Mouse (Mus musculus) WW6 (cell line): ENCODE measurements around the gene Ube2n.
A peak's percentile ranks its signal among the peaks of the same experiment; 100 is the strongest.

ENCODE experiments used
- DNase-seq: peaks from one replicate; pipeline ENCODE4 v3.0.0-alpha.2; 2013; ENCODE audit warnings: low read depth, low spot score

Ube2n gene

DNA sequence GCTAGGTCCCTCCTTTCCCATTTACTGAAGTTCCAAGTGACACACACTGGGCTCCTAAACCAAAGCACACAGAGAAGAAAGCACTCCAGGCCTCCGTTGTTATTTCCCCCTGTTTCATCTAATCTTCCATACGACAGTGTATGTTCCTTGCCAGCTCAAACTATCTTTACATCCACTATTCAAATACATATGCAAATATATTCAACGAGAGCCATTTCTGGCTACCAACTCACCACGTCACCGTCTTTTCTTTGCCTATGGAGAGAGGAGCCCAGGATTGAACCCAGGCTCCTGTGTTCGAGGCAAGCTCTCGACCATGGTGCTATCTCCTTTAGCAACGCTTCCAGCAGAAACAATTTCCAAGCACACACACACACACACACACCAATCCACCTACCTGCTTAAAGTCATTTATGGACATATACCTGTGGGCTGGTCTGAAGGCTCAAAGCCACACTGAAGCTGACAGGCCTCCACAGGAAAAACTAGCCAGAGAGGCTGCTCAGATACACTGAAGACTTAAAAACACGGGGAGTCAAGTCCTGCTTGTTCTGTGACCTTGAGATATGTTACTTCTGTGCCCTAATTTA, 45.5 kb downstream of the Ube2n start:
- no peak for DNase-seq

DNA sequence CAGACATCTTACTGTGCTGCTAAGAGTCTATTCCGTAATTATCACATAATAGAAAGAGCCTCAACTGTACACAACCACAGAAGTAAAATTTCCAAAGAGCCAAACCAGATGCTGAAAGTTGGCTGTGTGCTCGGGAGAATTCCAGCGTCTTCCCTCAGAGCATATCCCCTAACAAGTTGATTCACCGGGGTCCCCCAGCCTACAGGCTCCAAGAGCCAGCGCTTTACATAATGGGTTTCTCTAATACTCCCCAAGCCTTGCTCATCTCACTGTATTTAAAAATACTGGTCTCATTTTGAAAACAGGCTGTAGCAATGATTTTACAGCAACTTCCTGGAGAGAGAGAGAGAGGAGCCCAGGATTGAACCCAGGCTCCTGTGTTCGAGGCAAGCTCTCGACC, 46.7 kb downstream of the Ube2n start:
- no peak for DNase-seq

- no peak for DNase-seq
These were observed 47.5 kb downstream of the Ube2n start for GRCm38 (mm10) chr10:95562395-95562794.

DNA sequence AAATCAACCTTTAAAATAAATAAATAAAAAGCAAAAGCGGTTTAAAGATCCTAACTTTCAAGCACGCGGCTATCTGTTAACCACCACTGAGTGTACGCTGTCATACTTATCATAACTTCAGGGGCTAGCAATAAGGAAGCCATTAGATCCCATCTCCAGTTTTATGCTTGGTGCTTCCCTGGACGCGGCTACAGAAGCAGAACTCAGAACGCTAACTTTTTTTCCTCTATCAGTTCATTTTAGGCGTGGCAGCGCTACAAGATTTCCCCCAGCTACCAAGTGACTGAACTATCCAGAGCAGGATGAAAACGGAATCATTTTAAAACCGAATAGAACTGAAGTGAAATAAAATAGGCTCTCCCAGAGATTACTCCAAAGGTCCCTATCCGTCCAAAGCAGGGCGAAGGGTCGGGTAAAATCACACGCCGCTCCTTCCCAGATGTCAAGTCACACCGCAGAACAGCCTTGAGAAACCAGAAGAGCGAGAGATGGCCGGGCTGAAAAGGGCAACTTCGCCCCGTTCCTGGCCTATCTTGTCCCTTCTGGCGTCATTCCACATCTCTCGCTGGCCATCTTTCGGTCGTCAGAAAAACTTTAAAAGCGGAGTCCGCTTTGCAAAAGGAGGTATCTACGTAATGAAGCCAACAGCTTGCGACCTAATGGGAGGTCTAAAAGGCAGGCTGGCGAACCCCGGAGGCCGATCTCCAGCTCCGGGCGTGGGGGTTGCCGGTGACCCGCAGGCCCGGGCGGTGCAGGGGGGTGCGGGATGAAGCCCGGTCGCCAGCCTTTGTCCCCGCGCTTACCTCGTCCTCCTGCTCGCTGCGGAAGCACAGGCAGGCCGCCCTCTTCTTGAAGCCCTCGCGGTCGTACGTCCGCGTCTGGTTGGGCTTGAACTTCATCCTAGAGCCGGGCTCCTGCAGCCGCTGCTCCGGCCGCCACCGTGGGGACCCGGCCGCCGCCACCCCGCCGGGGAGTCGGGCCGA, 48.2 kb downstream of the Ube2n start:
- no peak for DNase-seq

- DNase-seq = peak; percentile 74
These were observed 49.2 kb downstream of the Ube2n start, which contains the start of gene Nudt4 for GRCm38 (mm10) chr10:95563851-95564845. Gene Nudt4, minus strand, starts transcription at chr10:95564146.

GRCm38 (mm10) chr10:95565156-95565854, 50.4 kb downstream of the Ube2n start:
- DNase-seq = no peak

DNA sequence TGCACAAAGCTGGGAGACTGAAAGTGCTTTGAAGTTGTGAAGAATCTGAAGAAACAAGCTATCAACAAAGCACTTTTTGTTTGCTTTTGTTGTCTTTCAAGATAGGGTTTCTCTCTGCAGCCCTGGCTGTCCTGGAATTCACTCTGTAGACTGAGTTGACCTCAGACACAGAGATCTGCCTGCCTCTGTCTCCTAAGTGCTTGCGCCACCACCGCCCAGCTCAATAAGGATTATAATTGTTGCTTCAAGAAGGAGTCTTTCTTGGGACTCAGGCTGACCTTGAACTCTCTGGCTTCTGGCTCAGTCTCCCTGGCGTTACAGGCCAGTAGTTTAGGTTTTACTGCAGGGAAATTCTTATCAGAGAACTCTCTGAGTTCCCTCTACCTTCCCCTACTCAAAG, 51.8 kb downstream of the Ube2n start:
- DNase-seq = no peak

DNA sequence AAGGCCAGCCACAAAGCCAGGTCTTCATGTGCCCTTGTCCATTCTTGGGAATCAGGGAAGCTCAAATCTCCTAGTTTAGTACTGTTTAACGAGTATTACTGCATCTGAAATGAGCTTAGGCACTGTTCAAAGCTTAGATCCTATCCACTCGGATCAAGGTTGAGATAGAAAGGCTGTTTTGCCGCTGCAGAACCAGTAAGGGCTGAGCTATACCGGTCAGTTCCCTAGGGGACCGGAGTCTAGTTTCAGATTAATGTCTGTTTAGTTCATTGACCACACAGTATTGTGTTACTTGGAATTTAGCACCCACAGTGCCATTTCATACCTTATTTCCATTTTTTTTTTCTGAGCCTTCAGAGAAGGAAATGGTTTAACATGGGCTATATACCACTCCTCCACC, 52.6 kb downstream of the Ube2n start:
- no peak for DNase-seq

- DNase-seq = no peak
These were observed 53.1 kb downstream of the Ube2n start for GRCm38 (mm10) chr10:95568016-95568415.

DNA sequence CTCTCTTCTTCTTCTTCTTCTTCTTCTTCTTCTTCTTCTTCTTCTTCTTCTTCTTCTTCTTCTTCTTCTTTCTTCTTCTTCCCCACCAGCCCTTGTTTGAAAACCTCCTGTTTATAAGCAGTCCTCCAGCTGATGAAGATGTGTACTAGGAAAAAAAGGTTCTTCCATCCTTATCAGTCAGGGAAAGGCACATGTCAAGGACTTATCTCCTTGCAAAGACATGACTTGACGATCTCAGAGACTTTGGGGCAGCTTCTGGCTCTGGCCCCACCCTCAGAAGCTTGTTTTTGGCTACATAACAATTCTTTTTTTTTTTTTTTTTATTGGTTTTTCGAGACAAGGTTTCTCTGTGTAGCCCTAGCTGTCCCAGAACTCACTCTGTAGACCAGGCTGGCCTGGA, 54.5 kb downstream of the Ube2n start:
- no peak for DNase-seq

DNA sequence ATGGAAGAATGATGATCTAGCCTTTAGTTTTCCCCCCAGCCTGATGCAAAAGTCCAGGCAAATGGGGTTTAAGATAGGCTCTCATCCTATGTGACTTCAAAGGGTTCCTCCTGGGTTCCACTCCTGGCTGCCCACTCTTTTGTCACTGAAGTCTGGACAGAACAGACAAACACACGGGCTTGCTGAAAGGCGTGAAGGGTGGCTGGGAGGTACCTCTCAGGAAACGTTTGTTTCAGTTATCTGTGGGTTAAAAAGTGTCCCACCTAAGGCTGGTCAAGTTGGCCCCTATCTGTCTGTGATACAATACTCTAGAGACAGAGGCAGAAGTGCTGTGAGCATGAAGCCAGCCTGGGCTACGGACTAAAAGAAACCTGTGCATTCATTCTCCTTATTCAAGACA, 60.0 kb downstream of the Ube2n start:
- DNase-seq = no peak

DNA sequence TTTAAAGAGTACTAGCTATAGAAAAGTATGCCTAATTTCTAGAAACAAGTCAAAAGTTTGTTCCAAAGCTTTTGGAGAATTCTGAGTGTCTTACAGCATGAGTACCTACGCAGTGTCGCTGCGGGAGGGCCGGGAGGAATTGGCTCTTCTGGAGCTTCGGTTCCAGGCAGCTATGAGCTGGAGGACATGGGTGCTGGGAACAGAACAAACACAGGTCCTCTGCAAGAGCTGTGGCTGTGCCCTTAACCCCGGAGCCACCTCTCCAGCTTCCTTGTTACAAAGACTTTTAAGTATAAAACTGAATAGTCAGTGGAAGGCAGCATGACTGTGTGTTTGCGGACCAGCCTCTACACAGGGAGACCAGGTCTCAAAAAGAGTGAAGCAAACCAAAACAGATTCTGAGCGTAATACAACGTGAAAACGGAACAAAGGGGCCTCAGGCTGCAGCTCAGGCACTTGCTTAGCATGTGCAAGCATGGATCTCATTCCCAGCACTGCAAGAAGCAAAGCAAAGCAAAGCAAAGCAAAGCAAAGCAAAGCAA, 61.0 kb downstream of the Ube2n start:
- no peak for DNase-seq

GRCm38 (mm10) chr10:95576876-95577566, 62.1 kb downstream of the Ube2n start:
- DNase-seq = no peak

DNA sequence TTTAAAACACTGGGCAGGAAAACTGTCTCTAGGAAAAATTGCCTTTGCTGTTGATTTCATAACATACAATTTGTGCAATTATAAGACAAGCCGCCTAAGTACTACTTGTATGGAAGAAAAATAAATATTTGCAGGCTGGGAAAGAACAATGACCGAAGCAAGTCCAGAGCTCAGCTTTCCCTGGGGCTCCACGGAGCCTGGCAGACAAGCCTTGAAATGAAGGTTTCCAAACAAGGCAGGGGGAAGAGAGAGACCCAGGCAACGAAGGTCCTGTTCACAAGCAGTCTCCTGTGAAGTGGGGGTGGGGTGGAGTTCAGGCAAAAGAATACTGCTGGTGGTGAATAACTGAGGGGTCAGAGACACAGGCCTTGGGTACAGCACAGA, 62.6 kb downstream of the Ube2n start:
- DNase-seq = no peak

DNA sequence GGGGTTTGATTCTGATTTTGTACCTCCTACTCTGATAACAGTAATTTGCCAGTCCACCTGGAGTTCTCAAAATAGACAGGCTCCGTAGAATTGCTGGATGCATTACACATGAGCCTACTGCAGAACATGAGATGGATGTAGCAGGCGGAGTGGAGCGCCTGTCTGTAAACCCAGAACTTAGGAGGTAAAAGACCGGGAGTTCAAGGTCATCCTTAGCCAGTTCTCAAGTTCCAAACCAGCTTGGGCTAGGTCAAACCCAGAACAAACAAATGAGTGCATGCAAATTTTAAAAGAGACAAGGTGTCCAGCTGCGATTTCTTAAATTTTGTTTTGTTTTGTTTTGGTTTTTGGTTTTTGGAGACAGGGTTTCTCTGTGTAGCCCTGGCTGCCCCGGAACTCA, 70.6 kb downstream of the Ube2n start:
- DNase-seq = no peak

GRCm38 (mm10) chr10:95587509-95588220, 72.7 kb downstream of the Ube2n start:
- DNase-seq = no peak

- DNase-seq = no peak
These were observed 74.3 kb downstream of the Ube2n start for GRCm38 (mm10) chr10:95589196-95589595.

DNA sequence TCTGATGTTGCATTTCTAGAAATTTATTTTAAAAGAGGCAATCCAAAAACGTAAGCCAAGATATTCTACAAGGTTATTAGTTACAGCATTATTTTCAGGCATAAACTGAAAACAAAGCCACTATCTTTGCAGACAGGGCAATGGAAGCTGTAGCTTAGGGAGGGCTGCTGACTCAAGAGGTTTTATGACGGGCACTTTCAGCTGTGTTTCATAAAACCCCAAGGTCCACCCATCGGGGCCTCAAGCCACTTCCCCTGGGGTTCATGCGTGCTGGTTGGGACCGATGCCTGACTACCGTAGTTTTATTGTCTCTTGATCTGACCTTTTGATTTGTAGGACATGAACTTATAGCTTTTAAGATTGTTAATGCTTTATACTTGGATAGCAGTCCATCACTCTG, 75.3 kb downstream of the Ube2n start:
- no peak for DNase-seq

- no peak for DNase-seq
These were observed 76.3 kb downstream of the Ube2n start for GRCm38 (mm10) chr10:95591257-95591656.

DNA sequence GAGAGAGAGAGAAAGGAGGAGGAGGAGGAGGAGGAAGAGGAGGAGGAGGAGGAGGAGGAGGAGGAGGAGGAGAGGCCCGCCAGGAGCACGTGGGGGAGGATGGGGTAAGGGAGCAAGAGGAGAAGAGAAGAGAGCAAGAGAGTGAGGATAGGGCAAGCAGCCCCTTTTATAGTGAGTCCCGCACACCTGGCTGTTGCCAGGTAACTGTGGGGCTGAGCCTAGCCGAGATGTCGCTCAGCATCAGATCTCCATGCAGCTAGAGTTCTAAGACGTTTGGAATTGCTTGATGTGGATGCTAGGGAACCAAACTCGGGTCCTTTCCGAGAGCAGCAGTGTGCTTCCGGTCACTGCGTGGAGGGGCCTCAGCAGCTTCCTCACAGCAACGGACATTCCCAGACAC, 79.5 kb downstream of the Ube2n start:
- no peak for DNase-seq
